Mouse (Mus musculus) adrenal gland, adult 18-20 months (tissue): ENCODE results near the gene Mybpc2. TPM values are rescaled to one million over a fixed set of nuclear protein-coding genes. Genes with fewer than 3 reads are reported as not detected.

ENCODE experiments used
- DNase-seq, 2 experiments: peaks; one replicate each; pipeline ENCODE4 v3.0.0; 2021 to 2022; ENCODE audit warnings: low spot score in 2 of 2
- total RNA-seq, 2 experiments: library from RNA; stranded (reverse); gene quantifications; 1 replicate in 1 of 2; 2 replicates in 1 of 2; pipeline ENCODE4 v1.2.3; 2021

Gene Mybpc2
- total RNA-seq, 2 experiments from 2014 or later = 0.93 TPM; not detected in 1

DNA sequence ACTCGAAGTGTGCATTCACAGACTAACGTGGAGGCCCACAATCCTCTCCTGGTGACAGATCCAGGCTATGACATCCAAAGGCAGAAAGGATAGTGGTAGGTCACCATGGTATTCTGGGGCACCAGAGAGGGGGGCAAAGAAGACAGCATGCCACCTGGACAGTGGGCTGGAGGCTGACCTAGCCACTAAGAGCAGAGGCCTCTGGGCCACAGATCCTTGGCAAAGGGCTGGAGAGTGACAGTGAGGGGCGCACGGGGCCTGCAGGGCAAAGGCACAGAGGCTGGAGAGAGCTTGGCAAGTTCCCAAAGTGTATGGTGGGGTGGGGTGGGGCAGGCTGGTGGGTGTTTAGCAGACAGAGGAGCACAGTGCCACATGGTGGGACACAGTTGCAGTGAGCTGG is 34.2 kb downstream of the Mybpc2 start:
- no peak for DNase-seq

- DNase-seq = peak in 1 of 2 experiments; percentile 16
Observed at GRCm38 (mm10) chr7:44488545-44488944, 35.9 kb downstream of the Mybpc2 start.

- peak in 1 of 2 experiments; percentile 14 for DNase-seq
Observed at GRCm38 (mm10) chr7:44487936-44488335, 36.5 kb downstream of the Mybpc2 start.

GRCm38 (mm10) chr7:44486927-44487575 is 37.4 kb downstream of the Mybpc2 start:
- DNase-seq = peak in 1 of 2 experiments; percentile 14

DNA sequence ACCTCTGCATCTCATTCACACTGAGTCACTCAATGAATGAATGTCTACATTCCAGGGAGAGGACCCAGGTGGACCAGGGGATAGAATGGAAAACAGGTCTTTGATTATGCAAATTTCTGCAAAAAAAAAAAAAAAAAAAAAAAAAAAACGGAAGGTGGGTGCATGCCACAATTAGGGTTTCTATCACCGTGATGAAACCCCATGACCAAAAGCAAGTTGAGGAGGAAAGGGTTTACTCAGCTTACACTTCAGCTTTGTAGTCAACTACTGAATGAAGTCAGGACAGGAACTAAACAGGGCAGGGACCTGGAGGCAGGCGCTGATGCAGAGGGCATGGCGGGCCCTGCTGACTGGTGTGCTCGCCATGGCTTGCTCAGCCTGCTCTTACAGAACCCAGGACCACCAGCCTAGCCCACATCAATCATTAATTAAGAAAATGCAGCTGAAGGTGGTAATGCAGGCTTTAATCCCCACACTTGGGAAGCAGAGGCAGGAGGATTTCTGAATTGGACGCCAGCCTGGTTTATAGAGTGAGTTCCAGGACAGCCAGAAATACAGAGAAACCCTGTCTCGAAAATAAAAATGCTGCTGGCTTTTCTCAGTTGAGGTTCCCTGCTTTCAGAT is 38.8 kb downstream of the Mybpc2 start:
- DNase-seq = peak in 1 of 2 experiments; percentile 11

DNA sequence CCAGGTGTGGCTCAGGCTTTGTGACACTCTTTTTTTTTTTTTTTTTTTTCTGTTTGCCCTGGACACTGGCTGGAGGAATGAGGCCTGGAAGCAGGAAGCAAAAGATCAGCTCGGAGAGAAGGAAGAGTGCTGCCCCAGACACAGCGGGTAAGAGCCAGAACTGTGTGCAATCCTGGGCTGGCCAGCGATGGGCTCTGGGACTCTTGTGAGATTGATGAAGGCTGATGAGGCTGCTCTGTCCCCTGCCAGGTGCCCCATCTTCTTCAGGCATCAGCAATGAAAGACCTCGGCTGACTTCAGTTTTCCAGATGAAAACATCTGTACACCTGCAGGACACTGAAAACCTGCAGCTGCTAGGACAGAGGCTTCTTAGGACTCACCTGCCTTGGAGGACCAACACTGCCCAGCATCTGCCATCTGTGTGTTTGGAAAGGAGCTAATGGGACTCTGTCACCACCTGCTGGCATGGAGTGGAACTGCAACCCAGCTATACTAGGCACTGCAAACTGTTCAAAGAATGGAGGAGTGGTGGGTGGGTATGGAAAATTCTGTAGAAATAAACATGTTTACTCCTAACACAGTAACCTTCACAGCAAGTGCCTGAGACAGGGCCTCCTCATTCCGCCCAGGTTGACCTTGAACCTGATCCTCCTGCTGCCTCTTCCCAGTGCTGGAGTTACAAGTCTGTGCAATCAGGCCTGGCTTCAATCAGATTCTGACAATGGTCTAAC is 39.5 kb downstream of the Mybpc2 start:
- DNase-seq = peak; percentile 69 to 77

DNA sequence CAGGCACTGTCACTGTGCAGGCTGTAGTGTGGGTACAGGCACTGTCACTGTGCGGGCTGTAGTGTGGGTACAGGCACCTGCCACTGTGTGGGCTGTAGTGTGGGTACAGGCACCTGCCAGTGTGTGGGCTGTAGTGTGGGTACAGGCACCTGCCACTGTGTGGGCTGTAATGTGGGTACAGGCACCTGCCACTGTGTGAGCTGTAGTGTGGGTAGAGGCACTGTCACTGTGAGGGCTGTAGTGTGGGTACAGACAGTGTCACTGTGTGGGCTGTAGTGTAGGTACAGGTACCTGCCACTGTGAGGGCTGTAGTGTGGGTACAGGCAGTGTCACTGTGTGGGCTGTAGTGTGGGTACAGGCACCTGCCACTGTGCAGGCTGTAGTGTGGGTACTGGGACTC is 40.3 kb downstream of the Mybpc2 start:
- peak in 1 of 2 experiments; percentile 1 for DNase-seq

DNA sequence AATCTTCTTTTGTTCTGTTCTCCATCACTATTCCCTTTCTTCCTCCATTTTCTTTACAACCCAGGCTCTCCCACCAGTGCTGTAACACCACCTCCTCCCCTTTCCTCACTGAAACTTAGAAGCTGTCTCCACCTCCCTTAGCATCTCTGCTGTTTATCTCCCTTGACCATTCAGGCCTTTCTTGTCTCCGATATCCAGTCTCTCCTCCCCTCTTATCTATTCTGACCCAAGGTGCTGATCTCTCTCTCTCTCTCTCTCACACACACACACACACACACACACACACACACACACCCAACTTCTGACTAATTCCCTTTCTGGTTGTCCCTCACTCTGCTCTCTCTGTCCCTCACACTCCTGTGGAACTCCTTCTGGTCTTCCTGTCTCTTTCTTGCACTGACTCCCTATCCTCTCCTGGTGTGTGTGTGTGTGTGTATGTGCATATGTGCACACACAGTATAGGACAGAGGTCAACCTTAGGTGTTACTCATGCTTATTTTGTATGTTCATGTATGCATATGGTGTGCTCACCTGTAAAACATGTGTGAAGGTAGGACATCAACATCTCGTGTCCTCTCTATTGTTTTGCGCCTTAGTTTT is 41.5 kb downstream of the Mybpc2 start:
- DNase-seq = peak in 1 of 2 experiments; percentile 0

DNA sequence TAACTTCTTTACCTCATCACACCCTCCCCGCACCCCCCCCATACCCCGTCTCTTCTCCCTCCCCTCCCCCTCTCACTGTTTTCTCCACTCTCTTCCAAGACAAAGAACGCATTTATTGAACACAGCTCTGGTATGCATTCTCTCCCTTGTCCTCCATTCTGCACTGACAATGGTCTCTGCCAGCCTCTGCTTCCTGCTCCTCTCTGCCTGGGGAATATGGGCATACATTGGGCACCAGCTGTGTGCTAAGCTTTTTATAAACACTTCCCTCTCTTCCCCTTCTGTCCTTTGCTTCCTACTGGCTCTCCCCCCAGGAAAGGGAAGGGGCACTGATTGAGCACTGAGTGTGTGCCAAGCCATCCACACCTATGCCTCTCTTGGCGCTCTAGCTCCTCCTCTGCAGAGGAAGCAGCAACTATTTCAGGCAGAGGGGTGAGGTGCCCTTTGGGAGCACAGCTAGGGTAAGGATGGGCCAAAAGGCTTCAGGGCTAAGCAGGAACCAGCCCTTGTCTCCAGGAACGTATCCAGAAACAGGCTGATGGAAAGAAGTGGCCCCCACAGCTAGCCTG is 49.3 kb downstream of the Mybpc2 start:
- DNase-seq = no peak

DNA sequence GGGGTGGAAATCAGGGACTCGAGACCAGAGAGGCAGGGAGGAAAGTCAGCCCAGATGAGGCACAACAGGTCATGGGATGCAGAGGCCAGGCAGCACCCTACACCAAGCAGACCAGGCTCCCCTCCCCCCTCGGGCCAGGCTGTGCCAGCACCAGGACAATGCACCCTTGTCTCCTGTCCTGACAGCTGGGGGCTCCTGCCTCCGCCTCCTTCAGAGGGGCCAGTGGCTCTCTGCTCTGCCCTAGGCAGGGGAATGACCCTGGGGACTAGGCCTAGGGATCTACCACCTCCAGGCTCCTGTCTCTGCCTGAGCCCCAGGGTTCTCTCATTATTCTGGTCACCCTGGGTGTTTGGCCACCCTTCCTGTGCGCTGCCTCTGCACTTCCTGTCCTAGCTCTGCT is 50.0 kb downstream of the Mybpc2 start:
- no peak for DNase-seq

DNA sequence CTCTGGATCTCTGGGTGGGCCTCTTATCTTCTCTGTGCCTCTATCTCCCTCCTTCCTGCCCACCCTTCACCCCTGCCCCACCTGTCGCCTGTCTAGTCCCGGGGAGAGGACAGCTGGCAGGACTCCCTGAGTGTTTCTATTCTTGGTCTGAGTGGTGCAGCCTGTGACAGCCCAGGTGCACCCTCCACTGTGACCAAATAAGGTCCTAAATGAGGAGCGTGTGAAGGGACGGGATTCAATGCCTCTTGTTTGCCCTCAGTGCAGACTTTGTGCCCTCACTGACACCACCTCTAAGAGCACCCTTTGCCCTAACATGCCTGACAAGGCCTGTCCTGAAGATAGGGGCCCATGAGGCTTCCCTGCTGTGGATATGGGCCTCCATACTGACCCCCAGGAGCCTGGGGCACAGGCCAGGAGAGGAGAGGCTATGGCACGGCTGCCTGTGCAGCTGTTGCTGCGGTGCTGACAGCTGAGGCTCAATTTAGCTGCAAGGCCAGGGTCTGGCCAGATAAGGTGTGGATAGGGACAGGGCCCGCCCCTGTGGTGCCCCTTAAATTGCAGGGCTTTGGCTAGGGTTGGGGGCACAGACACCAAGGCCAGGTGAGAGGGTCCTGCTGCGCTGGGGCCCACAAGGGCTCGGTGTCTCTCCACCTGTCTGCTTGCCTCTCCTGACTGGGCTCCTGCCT is 51.4 kb downstream of the Mybpc2 start:
- no peak for DNase-seq

DNA sequence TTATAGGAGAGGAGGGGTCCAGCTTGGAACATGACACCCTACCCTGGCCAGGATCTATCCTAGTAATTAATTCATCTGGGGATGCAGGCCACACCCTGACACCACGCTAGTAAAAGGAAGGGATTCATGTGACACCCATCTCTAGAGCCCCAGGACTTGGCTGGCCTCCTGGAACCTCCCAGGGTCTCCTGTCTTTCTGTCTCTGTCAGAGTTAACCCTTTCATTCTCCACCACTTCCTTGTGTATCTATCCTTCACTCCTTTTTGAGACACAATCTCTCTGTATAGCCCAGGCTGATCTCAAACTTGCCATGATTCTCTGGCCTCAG is 51.9 kb downstream of the Mybpc2 start:
- DNase-seq = no peak

DNA sequence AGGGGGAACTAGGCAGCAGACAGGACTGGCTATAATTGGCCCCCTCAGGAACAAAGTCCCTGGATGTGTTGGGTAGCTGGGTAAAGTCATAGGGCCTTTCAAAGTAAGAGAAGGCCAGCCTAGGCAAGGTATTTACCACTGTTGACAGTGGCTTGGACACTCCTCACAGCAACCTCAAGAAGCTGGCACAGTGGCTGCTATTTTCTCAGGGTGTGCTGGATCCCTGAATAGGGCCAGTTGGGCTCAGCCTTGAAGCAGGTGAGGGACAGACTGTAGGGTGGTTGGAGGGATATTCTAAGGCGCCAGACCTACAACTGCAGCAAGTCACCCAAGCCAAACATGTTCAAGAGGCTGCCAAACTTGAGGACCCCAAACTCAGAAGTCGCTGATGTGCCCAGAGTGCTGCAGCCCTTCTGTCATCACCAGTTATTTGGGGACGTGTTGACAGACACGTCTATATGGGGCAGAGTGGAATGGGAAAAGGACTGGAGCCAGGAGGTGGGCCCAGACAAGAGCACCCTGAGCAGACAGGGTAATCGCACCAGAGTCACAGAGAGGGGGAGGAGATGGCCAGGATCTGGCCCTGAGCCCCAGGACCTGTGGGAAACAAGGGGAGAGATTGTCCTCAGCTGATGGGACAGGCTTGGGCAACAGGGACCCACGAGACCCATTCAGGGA is 52.4 kb downstream of the Mybpc2 start:
- DNase-seq = no peak

GRCm38 (mm10) chr7:44470696-44471612 is 53.5 kb downstream of the Mybpc2 start:
- no peak for DNase-seq

DNA sequence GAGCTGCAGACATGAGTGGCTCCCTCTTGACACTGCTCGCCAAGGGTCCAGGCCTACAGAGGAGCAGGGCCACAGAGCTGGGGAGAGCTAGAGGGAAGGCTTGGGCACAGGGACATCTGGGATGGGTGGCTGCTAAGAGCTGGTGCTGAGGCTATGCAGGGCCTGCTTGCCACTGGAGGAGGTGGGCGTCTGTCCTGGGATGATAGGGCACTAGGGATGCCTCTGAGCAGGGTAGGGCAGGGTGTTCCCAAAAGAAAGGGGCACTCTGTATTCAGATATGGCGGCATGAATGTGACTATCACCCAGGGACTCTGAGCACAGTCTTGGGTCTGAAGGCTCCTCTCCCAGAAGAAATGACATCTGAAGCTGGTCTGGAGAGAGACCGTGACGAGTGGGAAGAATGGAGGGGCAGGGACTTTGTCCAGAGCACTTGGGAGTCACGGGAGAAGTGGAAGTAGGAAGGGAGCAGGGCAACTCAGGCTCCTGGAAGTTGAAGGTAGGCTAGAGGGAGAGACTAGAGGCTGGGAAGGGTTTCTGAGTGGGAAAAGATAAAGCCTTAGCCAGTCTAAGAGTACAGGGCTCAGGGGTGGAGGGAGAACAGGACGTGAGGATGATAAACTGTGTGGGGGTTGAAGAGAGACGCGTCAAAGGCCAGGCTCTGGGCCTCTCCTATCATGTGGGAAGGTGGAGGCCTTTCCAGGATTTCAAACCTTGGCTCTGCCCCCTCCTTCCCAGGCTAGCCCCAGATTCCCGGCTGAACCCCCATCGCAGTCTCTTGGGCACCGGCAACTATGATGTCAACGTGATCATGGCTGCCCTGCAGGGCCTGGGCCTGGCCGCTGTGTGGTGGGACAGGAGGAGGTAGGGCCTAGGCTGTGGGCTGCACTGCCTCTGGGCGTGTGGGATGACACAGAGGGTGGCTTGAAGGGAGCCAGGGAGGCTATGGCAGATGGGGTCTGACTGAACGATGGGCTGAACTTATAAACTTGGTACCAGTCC is 54.5 kb downstream of the Mybpc2 start:
- no peak for DNase-seq

DNA sequence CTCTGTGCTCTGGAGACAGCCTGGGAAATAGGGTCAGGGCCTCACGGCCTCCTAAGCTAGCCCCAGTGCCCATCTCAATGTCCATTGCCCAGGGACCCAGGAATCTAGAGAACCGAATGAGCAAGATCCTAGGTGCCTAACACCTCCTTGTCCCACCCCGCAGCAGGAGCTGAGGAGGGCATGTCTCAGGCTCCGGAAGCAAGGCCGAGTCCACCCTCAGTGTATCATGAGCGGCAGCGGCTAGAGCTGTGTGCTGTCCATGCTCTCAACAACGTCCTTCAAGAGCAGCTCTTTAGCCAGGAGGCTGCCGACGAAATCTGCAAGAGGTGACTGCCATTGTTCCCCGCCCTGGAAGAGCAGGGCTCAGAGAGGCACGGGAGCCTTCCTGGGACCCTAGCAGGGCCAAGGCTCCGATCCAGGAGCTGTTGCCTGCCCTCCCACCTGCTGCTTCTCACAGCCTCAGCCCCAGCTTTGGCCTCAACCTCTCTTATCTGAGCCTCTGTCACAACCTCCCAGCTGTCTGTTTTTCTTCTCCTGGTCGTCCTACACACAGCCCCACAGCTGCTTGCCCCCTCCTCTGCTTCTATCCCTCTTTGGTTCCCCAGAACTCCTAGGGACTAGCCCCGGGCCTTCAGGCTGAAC is 55.7 kb downstream of the Mybpc2 start:
- DNase-seq = no peak

DNA sequence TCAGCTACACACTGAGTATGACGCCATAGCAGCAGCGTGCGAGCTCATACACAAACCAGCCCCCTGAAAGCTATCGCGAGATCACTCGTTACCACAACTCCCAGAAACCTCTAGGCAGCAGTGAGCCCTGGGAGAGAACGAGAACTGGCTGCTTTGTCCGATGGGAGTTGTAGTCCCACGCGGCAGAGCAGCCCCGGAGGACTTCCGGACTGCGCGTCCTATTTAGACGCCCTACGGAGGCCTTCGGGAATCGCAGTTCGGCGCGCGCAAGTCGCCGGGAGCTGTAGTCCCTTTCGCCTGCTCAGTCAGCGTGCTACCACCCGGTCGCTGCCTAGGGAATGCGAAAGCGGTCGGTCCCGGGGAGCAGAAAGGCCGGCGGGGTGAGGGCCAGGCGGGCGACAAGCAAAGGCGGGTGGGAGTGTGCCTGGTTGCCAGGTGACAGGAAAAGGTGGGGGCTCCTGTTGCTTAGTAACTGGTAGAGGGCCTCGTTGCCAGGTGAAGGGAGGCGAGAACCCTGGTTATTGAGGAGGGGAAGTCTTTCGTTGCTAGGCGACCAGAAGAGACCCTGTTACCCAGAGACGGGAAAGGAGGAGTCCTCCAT is 56.5 kb downstream of the Mybpc2 start, which contains the start of gene Josd2:
Gene Josd2, plus strand, starts transcription at position 170 of the 601 bp plus-strand sequence.
- DNase-seq = peak; percentile 81 to 82
